Mouse (Mus musculus) thymus, adult 2 months (tissue): Measurements from ENCODE around the gene Nr3c2.

Experiments
- CTCF ChIP-seq: fragments of 200-500 bp; IDR thresholded peaks from 2 replicates; pipeline ENCODE4 v1.5.1; 2012; ENCODE audit warnings: mild to moderate bottlenecking, control low read depth, low read length, moderate library complexity, borderline replicate concordance; ENCODE audit not compliant: control insufficient read depth, poor library complexity, insufficient read depth; ENCODE audit errors: extremely low read depth
- POLR2A ChIP-seq: fragments of 200-500 bp; IDR thresholded peaks from 2 replicates; pipeline ENCODE4 v1.6.1; 2012; ENCODE audit warnings: mild to moderate bottlenecking, low read length, control low read depth, moderate library complexity; ENCODE audit not compliant: control insufficient read depth, poor library complexity, insufficient read depth; ENCODE audit errors: extremely low read depth

- TF ChIP-seq CTCF (no peak), POLR2A (no peak)
Observed at GRCm38 (mm10) chr8:77213893-77214464, 314.7 kb downstream of the Nr3c2 start.
